Mouse (Mus musculus) lung, embryonic 16.5 days (tissue): Measurements from ENCODE around the gene Selp. TPM values are rescaled to one million over a fixed set of nuclear protein-coding genes. Genes with fewer than 3 reads are reported as not detected.

Experiments used
- ATAC-seq: fragments of 200-750 bp; cut with Nextera tagmentation; 2 replicates; pipeline ENCODE4 v1.8.0; 2017; ENCODE audit warnings: low read depth, mild to moderate bottlenecking, moderate library complexity
- H3K27ac ChIP-seq: fragments of 300-500 bp; sonication (generic); 2 replicates; pipeline ENCODE4 v1.5.1; 2014; ENCODE audit warnings: mild to moderate bottlenecking, control low read depth, low read length
- H3K27me3 ChIP-seq: fragments of 300-500 bp; sonication (generic); 2 replicates; pipeline ENCODE4 v1.6.1; 2014; ENCODE audit warnings: low read depth, low read length, mixed read lengths; ENCODE audit not compliant: control insufficient read depth, insufficient read depth
- H3K36me3 ChIP-seq: fragments of 300-500 bp; sonication (generic); 2 replicates; pipeline ENCODE4 v1.6.1; 2014; ENCODE audit warnings: low read length; ENCODE audit not compliant: control insufficient read depth, insufficient read depth
- H3K4me1 ChIP-seq: fragments of 300-500 bp; sonication (generic); replicated peaks from 2 replicates; pipeline ENCODE4 v1.6.1; 2014; ENCODE audit warnings: low read length, mixed read lengths; ENCODE audit not compliant: control insufficient read depth, insufficient read depth
- H3K4me2 ChIP-seq: fragments of 300-500 bp; sonication (generic); 2 replicates; pipeline ENCODE4 v1.6.1; 2014; ENCODE audit warnings: low read depth, low read length, control low read depth
- H3K4me3 ChIP-seq: fragments of 300-500 bp; sonication (generic); 2 replicates; pipeline ENCODE4 v1.5.1; 2014; ENCODE audit warnings: mild to moderate bottlenecking, low read length, control low read depth
- H3K9ac ChIP-seq: fragments of 300-500 bp; sonication (generic); 2 replicates; pipeline ENCODE4 v1.6.1; 2014; ENCODE audit warnings: low read length, control low read depth
- H3K9me3 ChIP-seq: fragments of 300-500 bp; sonication (generic); 2 replicates; pipeline ENCODE4 v1.6.1; 2016; ENCODE audit warnings: low read length; ENCODE audit not compliant: control insufficient read depth
- WGBS: fragments of 180-500 bp; shearing (Covaris S2); extraction: QIAGEN DNeasy Blood & Tissue Kit; methylation state at CpG from one replicate; pipeline ENCODE4 v1.1.7; 2014; 5-methylcytosine and 5-hydroxymethylcytosine counted together
- polyA plus RNA-seq: library from polyadenylated mRNA; unstranded; fragments of >200 nt; fragmentation: Nextera tagmentation; extraction: Ambion mirVana; gene quantifications from 2 replicates; pipeline ENCODE4 v1.2.1, GENCODE M21; 2015

Selp gene
- polyA plus RNA-seq, 1 experiment from 2014 or later = 0.08 TPM

DNA sequence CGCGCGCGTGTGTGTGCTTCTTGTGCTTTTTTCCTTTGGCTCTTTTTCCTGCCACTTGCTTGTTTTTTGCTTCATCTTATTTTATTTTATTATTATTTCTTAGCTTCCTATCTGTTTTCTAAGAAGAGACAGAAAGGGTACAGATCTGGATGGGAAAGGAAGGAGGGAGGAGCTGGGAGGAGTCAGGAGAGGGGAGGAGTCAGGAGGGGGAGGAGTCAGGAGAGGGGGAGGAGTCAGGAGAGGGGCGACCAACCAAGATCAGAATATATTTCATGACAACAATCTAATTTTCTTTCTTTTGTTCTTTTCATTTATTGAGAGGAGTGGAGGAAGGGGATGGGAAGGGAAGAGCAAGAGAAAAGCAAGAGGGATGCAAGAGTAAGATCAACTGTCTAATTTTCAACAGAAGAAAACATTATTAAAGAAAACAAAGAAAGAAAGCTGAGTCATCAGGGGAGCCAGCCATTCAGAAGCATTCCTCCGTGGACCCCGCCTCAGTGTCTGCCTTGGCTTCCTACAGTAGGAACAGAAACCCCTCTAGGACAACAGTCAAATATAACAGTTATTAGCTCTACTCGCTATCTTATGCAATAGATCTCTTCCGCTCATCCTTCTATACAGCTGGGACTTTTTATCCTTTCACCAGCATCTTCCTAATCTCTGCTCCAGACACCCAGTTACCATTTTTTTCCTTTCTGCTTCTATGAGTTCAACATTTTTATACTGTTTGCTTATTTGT is 4.3 kb upstream of the Selp start:
- no peak overlapping the region for H3K9ac ChIP-seq
- no peak overlapping the region for H3K27ac ChIP-seq
- H3K9me3 ChIP-seq = no peaks in the 10 kb centered on the region
- no peaks in the 10 kb centered on the region for H3K4me1 ChIP-seq
- no peaks in the 10 kb centered on the region for H3K27me3 ChIP-seq
- no peaks in the 10 kb centered on the region for H3K36me3 ChIP-seq
- ATAC-seq = no peak
- no peak overlapping the region for H3K4me2 ChIP-seq
- no peak overlapping the region for H3K4me3 ChIP-seq
- 89% methylated on average over 9 of the region's 9 CpGs for WGBS

DNA sequence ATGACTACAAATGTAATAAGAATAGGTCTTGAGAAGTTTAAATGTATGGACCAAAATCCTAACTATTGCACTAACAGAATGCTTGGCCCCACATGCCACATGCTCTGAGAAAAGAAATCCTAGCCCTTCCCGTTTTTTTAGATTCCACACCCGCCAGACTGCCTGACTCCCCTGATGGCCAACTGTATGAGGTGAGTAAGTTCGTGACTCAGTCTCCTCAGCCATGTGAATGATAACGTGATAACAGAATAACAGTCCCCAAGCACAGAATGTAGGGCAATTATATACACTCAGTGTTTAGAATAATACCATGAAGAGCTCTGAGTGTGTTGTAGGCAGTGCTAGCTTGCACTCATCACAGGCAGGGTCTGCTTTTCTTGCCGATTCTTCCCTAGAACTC is 784 bp upstream of the Selp start:
- H3K9ac ChIP-seq = no peak overlapping the region
- no peaks in the 10 kb centered on the region for H3K36me3 ChIP-seq
- no peak overlapping the region for H3K4me2 ChIP-seq
- H3K4me3 ChIP-seq = no peak overlapping the region
- no peak overlapping the region for H3K27ac ChIP-seq
- no peaks in the 10 kb centered on the region for H3K4me1 ChIP-seq
- no peaks in the 10 kb centered on the region for H3K27me3 ChIP-seq
- ATAC-seq = no peak
- 62% methylated on average over 5 of the region's 5 CpGs for WGBS
- no peaks in the 10 kb centered on the region for H3K9me3 ChIP-seq

DNA sequence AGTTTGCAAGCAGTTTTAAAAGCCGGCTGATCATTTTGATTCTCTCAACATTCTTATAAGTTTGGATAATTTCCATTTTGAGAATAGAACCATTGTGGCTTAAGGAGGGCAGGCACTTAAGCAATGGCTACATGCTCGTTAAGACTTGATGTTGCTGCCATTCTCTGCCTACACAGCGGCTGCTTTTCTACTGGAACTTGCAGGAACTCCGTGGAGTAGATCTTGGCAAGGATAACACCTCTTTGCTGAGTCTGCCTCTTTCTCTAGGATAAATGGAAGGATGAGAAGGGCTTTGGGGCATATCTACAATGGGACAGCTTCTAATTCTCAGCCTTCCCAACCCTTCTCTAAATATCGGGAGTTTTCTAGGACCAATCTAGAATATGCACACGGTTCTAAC is 583 bp downstream of the Selp start:
- H3K27ac ChIP-seq = no peak overlapping the region
- H3K4me1 ChIP-seq = no peaks in the 10 kb centered on the region
- H3K36me3 ChIP-seq = no peaks in the 10 kb centered on the region
- no peaks in the 10 kb centered on the region for H3K9me3 ChIP-seq
- H3K4me2 ChIP-seq = no peak overlapping the region
- H3K9ac ChIP-seq = no peak overlapping the region
- no peak for ATAC-seq
- 73% methylated on average over 6 of the region's 6 CpGs for WGBS
- no peak overlapping the region for H3K4me3 ChIP-seq
- no peaks in the 10 kb centered on the region for H3K27me3 ChIP-seq

DNA sequence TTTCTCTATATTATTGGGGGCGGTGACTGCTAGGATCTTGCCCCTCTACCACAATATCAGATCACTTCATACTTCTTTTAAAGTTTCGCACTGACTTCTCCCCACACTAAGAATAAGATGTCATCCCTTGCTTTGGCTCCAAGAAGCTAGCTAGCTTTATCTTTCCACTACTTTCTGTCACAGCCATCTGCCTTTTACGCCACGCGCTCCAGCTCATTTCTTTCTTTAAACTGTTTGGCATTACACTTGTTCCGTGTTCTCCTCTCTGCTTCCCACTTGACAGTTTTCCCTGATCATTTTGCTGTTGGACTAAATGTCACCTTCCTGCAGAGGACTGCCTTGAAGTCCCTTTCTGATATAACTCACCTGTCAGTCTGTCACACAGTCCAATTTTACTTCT is 2.8 kb downstream of the Selp start:
- Histone ChIP-seq H3K9me3 (no peaks in the 10 kb centered on the region), H3K27ac (no peak overlapping the region), H3K4me2 (no peak overlapping the region), H3K36me3 (no peaks in the 10 kb centered on the region), H3K4me1 (no peaks in the 10 kb centered on the region), H3K4me3 (no peak overlapping the region), H3K9ac (no peak overlapping the region), H3K27me3 (no peaks in the 10 kb centered on the region)
- WGBS = 78% methylated on average over 6 of the region's 6 CpGs
- ATAC-seq = no peak

DNA sequence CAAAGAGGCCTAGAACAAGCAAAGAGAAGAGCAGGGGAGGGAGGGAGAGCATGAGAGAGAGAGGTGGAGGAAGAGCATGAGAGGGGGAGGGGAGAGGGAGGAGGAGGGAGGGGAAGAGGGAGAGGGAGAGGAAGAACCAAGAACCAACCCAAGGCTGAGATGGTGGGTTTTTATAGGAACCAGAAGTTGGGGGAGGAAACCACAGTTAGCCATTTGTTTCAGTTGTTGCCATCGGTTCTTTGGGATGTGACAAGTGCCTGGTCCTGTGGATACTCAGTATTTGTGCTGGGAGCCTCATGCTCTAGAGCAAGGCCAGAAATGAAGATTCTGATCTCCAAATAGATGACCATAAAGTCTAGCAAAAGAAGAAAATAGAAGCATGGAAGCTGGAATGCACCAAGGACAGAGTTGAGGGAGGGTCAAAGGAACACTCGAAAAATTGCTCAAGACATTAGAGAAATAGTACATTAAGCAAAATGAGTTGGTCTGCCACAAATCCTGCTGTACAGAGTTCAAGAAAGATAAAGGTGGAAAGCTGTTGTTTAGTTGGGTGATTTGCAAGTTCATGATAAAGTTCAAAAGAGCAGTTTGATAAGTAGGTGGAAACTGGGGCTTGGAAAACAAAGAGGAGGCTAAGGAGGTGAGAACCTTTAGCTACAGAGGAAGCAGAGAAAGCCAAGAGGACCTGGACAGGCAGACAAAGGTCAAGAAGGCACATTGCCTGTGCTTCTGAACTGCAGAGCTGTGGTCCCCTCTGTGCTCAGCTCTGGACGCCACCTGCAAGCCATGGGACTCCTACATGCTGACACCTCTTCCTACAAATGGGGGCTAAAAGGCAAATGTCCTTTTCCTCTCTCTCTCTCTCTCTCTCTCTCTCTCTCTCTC is 5.1 kb downstream of the Selp start:
- Histone ChIP-seq H3K9me3 (no peaks in the 10 kb centered on the region), H3K4me1 (no peaks in the 10 kb centered on the region), H3K4me3 (no peak overlapping the region), H3K9ac (no peak overlapping the region), H3K27ac (no peak overlapping the region), H3K27me3 (no peaks in the 10 kb centered on the region), H3K4me2 (no peak overlapping the region), H3K36me3 (no peaks in the 10 kb centered on the region)
- ATAC-seq = no peak
- 56% methylated on average over 3 of the region's 3 CpGs for WGBS

DNA sequence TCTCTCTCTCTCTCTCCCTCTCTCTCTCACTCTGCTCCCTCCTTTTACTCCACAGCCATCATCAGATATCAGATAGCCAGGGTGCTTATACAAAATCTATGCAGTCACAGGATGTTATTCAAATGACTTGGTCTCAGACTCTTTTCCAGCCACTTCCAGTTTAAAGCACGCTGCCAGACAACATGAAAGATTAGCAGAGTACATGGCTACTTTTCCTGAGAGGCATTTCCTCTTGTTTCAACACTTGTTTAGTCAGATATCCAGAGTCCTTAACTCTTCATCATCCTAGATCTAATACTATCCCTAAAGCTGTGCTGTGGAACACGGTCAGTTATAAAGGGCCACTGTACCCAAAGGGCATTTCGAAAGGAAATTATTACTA is 5.7 kb downstream of the Selp start:
- Histone ChIP-seq H3K36me3 (no peaks in the 10 kb centered on the region), H3K9me3 (no peaks in the 10 kb centered on the region), H3K4me1 (no peaks in the 10 kb centered on the region), H3K9ac (no peak overlapping the region), H3K4me3 (no peak overlapping the region), H3K4me2 (no peak overlapping the region), H3K27me3 (no peaks in the 10 kb centered on the region), H3K27ac (no peak overlapping the region)
- 59% methylated on average over 3 of the region's 3 CpGs for WGBS
- ATAC-seq = no peak

DNA sequence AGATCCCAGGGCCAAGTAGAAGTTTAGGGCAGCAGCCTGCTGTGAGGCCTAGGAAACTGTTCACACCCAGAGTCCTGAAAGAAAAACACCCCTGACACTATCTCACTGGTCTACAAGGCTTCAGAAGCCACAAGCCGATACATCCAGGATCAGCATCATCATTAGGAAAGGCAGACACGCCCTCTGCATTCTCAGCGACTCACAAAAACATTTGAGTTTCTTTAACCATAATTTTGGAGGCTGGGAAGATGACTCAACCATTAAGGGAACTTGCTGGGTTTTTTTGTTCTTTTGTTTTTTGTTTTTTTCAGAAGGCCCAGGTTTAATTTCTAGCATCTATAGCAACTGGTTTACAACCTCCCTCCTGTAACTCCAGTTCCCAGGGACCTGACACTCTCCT is 8.8 kb downstream of the Selp start:
- H3K4me3 ChIP-seq = no peak overlapping the region
- no peak overlapping the region for H3K4me2 ChIP-seq
- no peak for ATAC-seq
- no peak overlapping the region for H3K27ac ChIP-seq
- no peak overlapping the region for H3K9ac ChIP-seq
- no peaks in the 10 kb centered on the region for H3K27me3 ChIP-seq
- H3K36me3 ChIP-seq = no peaks in the 10 kb centered on the region
- 63% methylated on average over 3 of the region's 3 CpGs for WGBS
- no peaks in the 10 kb centered on the region for H3K4me1 ChIP-seq
- no peaks in the 10 kb centered on the region for H3K9me3 ChIP-seq

DNA sequence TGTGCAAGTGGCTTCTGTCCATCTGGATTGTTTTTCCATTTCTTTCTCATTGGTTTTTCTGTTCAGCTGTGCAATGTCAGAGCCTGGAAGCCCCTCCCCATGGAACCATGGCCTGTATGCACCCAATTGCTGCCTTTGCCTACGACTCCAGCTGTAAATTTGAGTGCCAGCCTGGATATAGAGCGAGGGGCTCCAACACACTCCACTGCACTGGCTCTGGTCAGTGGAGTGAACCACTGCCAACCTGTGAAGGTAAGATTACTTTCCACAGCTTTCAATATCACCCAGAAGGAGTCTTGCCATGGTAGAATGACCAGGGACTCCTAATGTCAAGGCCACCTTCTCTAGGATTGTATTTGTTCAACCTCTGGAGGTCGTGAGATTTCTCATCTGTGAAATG is 14.9 kb downstream of the Selp start:
- Histone ChIP-seq H3K27ac (no peak overlapping the region), H3K9ac (no peak overlapping the region), H3K9me3 (no peaks in the 10 kb centered on the region), H3K4me1 (no peaks in the 10 kb centered on the region), H3K4me3 (no peak overlapping the region), H3K36me3 (no peaks in the 10 kb centered on the region), H3K4me2 (no peak overlapping the region), H3K27me3 (no peaks in the 10 kb centered on the region)
- no peak for ATAC-seq
- 65% methylated on average over 3 of the region's 3 CpGs for WGBS

DNA sequence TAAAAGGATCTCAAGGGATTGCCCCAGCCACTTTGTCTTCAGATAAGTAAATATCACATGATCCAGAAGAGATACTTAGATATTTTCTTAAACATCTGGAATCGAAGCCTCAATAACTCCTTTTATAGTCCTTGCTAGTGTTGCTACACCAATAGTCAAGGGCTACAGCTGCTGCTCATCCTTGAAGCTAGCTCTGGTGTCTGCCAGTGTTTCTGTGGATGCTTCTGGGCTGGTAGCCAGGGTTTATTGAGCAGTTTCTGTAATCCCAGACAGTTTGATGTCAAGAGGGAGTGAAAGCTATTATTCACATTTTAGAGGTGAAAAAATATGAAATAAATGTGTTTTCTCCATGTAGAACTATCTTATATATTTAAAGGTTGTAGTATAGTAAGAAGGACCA is 17.5 kb downstream of the Selp start:
- Histone ChIP-seq H3K36me3 (no peaks in the 10 kb centered on the region), H3K4me2 (no peak overlapping the region), H3K27me3 (no peaks in the 10 kb centered on the region), H3K9ac (no peak overlapping the region), H3K9me3 (no peaks in the 10 kb centered on the region), H3K27ac (no peak overlapping the region), H3K4me3 (no peak overlapping the region), H3K4me1 (peaks cover 2% of the 10 kb centered on the region; the same call in 1 of the 2 replicates)
- WGBS = 48% methylated on average over 1 of the region's 1 CpGs
- no peak for ATAC-seq
